Mouse (Mus musculus) gastrocnemius, postnatal 36 days (tissue): ENCODE data around the gene Dhfr. TPM values are rescaled to one million over a fixed set of nuclear protein-coding genes. Genes with fewer than 3 reads are reported as not detected.

Experiments
- DNase-seq, 2 experiments: peaks; one replicate each; pipeline ENCODE4 v3.0.0; 2022
- intact Hi-C: fragments of 180-260 bp; cut with DNase I; formaldehyde crosslinking; loops from one replicate; pipeline ENCODE4 v1.15.1; 2025
- long read RNA-seq, 2 experiments: library from polyadenylated mRNA; stranded (forward); transcript quantifications; one replicate each; pipeline ENCODE4 v2.0.0; 2021
- total RNA-seq, 2 experiments: library from RNA; stranded (reverse); gene quantifications; 2 replicates each; pipeline ENCODE4 v1.2.3; 2021

Dhfr gene
- under 1 TPM; 0.69 to 0.92 TPM for total RNA-seq
- long read RNA-seq, experiment 1, full-length matches to known transcripts, result 2 of 3 reads
- long read RNA-seq, experiment 1, partial matches to known transcripts, result 0 of 3 reads
- long read RNA-seq, experiment 1, other reads (novel, unspliced or antisense), result 1 of 3 reads
- long read RNA-seq, experiment 2, full-length matches to known transcripts, result 2 of 2 reads
- long read RNA-seq, experiment 2, partial matches to known transcripts, result 0 of 2 reads
- long read RNA-seq, experiment 2, other reads (novel, unspliced or antisense), result 0 of 2 reads

GRCm38 (mm10) chr13:92354456-92355271 lies at the start of gene Dhfr, which contains the start of gene Msh3:
Gene Dhfr (plus strand): TSS chr13:92354726.
Gene Msh3 (minus strand): TSS chr13:92355003.
- intact Hi-C loops, result loop anchor here (10.0 kb wide), 1 partner anchor 130 kb away; the partner anchor contains the start of gene Fam151b
- DNase-seq, result peak; percentile 95 to 97

GRCm38 (mm10) chr13:92305680-92306079 lies 48.8 kb upstream of the Dhfr start, which contains the start of gene Gm20379:
Gene Gm20379 (plus strand): TSS chr13:92305980.
- intact Hi-C loops, result no loop called here
- no peak for DNase-seq

- intact Hi-C loops, result no loop called here
- no peak for DNase-seq
These were observed 39.9 kb upstream of the Dhfr start for GRCm38 (mm10) chr13:92314613-92315012.

GRCm38 (mm10) chr13:92320770-92321169 lies 33.8 kb upstream of the Dhfr start:
- no peak for DNase-seq
- intact Hi-C loops, result no loop called here

- intact Hi-C loops, result no loop called here
- no peak for DNase-seq
These were observed 28.5 kb upstream of the Dhfr start for GRCm38 (mm10) chr13:92326030-92326429.

GRCm38 (mm10) chr13:92328000-92328399 lies 26.5 kb upstream of the Dhfr start:
- intact Hi-C loops, result no loop called here
- no peak for DNase-seq

GRCm38 (mm10) chr13:92330621-92331020 lies 23.9 kb upstream of the Dhfr start:
- intact Hi-C loops, result no loop called here
- DNase-seq, result no peak

GRCm38 (mm10) chr13:92332103-92332879 lies 22.2 kb upstream of the Dhfr start:
- intact Hi-C loops, result no loop called here

GRCm38 (mm10) chr13:92336857-92337256 lies 17.7 kb upstream of the Dhfr start:
- DNase-seq, result no peak
- intact Hi-C loops, result loop anchor here (5.0 kb wide), 1 partner anchor 430 kb away; no protein-coding TSS in a partner anchor

More at GRCm38 (mm10) chr13:92332103-92332879, 22.2 kb upstream of the Dhfr start:
- no peak for DNase-seq

- intact Hi-C loops, result loop anchor here (5.0 kb wide), 1 partner anchor 431 kb away; no protein-coding TSS in a partner anchor
- no peak for DNase-seq
These were observed 16.6 kb upstream of the Dhfr start for GRCm38 (mm10) chr13:92337773-92338462.

- DNase-seq, result no peak
- intact Hi-C loops, result loop anchor here (5.0 kb wide), 1 partner anchor 432 kb away; no protein-coding TSS in a partner anchor
These were observed 14.7 kb upstream of the Dhfr start for GRCm38 (mm10) chr13:92339787-92340186.

GRCm38 (mm10) chr13:92344033-92344432 lies 10.5 kb upstream of the Dhfr start:
- DNase-seq, result no peak
- intact Hi-C loops, result no loop called here

GRCm38 (mm10) chr13:92346338-92346737 lies 8.2 kb upstream of the Dhfr start:
- DNase-seq, result no peak
- intact Hi-C loops, result no loop called here

- DNase-seq, result no peak
- intact Hi-C loops, result loop anchor here (10.0 kb wide), 1 partner anchor 134 kb away; the partner anchor contains the start of gene Fam151b
These were observed 3.4 kb upstream of the Dhfr start for GRCm38 (mm10) chr13:92351100-92351499.

GRCm38 (mm10) chr13:92353956-92354355 lies 570 bp upstream of the Dhfr start:
- intact Hi-C loops, result loop anchor here (10.0 kb wide), 1 partner anchor 131 kb away; the partner anchor contains the start of gene Fam151b

GRCm38 (mm10) chr13:92355272-92355643 lies 732 bp downstream of the Dhfr start:
- intact Hi-C loops, result loop anchor here (10.0 kb wide), 1 partner anchor 130 kb away; the partner anchor contains the start of gene Fam151b
- DNase-seq, result peak in 1 of 2 experiments; percentile 5

More at GRCm38 (mm10) chr13:92353956-92354355, 570 bp upstream of the Dhfr start:
- DNase-seq, result no peak

- DNase-seq, result no peak
- intact Hi-C loops, result loop anchor here (10.0 kb wide), 1 partner anchor 128 kb away; the partner anchor contains the start of gene Fam151b
These were observed 1.9 kb downstream of the Dhfr start for GRCm38 (mm10) chr13:92356376-92356775.

- DNase-seq, result no peak
- intact Hi-C loops, result loop anchor here (10.0 kb wide), 1 partner anchor 127 kb away; the partner anchor contains the start of gene Fam151b
These were observed 3.1 kb downstream of the Dhfr start for GRCm38 (mm10) chr13:92357644-92358043.

GRCm38 (mm10) chr13:92361609-92362008 lies 7.1 kb downstream of the Dhfr start:
- intact Hi-C loops, result no loop called here
- DNase-seq, result no peak
